Mouse (Mus musculus) c-Kit-positive CD71-positive TER-119-positive erythroid progenitor cells, embryonic 14.5 days (primary cell): Measurements from ENCODE around the gene Bsnd.

Experiments used
- DNase-seq: peaks from one replicate; pipeline ENCODE4 v3.0.0-alpha.2; 2013; ENCODE audit warnings: low spot score

The Bsnd gene

DNA sequence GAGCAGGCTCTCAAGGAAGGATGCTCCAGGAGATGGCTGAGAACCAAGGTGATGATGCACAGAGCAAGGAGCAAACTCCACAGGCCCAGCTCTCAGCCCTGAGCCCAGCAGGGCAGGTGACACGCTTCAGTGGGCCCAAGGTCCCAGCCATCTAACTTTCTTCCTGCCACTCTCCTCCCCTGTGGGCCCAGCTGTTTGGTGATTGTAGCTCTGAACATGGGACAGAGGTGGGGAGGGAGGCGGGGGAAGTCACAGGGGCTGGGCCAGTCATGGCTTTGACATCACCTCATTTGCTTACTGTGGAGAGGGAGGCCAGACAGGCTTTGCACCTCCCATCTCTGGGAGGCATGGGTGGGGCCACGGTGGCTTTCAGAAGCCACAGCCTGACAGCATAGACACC is at the start of gene Bsnd:
Gene Bsnd (minus strand): TSS at position 168 of the 400 bp plus-strand sequence.
- DNase-seq: no peak

DNA sequence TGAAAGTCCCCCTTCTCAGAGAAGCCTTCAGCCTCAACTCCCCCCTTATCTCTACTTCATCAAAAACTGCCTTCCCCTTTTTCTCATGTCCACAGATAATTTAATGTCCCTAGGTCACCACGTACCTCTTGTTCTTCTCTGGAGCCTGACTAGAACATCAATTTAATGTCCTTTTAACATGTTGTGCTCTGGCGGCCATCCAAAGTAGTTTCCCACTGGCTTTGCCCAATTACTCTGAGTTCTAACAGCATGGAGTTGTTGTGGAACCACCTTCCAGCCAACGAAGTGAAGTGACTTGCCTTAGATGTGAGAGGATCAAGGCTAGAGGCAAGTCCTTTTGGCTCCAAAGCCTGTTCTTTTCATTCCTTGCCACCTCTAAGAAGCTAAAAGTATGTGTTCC is 49.4 kb upstream of the Bsnd start:
- no peak for DNase-seq

DNA sequence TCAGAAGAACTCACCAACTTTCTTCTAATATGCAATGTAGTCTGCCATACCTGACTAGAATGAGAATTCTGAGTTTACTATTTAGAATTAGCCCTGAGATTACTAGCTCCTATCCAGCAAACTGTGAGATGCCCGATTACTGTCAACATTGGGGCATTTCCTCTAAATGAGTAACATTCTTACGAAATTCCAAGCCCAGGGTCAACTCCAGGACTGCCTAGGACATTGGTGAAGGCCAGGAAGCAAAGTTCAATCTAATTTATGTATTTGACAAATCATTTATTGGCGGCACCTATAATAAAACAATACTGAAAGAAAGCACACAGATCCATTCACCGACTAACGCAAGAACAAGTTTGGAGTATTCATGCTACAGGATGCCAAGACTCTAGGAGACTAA is 47.7 kb upstream of the Bsnd start:
- no peak for DNase-seq

GRCm38 (mm10) chr4:106534256-106534655 is 42.2 kb upstream of the Bsnd start:
- no peak for DNase-seq

GRCm38 (mm10) chr4:106533421-106534080 is 41.5 kb upstream of the Bsnd start:
- no peak for DNase-seq

DNA sequence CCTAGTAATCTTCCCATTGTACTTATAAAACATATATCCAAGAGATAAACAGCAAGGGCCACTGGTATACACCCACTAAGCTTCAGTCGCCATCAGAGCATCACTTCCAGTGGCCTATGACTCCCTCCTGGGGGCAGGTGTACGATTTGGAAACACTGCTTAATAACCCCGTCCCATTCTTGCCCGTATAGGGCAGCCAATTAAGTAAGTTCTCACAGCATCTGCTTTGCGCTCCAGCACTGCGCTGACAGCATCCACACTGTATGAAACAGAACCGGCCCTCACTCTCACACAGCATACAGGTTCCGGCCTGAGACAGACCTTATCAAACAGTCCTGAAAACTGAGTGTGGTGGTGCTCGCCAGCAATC is 38.0 kb upstream of the Bsnd start:
- no peak for DNase-seq

DNA sequence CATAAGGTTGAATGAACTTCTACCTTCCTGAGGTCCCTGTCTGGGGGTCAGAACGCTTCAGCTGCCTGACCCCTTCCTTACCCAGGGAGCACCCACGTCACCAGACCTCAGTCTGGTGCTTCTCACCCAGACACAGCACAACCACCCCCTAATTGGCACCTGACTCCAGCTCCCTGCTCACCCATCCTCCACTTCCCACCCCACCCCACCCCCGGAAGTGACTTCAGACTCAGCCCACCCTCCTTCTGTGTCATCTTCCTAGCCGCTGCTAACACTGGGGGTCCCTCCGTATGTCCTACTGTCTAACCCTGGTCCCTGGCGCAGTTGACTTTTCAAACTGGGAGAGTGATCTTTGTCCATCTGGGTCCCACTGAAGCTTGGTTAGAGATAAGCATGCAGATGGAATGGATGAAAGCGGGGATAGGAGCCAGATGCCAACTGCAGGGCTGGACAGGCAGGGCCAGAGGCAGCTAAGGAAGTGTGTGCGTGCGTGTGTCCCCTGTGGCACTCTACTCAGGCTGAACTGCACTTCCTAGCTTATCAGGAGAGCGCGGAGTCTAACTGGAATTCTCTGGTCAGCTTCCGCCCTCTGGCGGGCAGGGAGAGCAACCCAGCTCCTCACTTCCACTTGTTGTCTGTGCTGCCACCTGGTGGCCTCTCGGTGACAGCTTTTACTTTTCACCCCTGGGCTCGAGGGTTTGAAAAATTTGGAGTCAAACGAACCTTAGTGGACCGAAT is 37.5 kb upstream of the Bsnd start:
- peak; percentile 85 for DNase-seq

DNA sequence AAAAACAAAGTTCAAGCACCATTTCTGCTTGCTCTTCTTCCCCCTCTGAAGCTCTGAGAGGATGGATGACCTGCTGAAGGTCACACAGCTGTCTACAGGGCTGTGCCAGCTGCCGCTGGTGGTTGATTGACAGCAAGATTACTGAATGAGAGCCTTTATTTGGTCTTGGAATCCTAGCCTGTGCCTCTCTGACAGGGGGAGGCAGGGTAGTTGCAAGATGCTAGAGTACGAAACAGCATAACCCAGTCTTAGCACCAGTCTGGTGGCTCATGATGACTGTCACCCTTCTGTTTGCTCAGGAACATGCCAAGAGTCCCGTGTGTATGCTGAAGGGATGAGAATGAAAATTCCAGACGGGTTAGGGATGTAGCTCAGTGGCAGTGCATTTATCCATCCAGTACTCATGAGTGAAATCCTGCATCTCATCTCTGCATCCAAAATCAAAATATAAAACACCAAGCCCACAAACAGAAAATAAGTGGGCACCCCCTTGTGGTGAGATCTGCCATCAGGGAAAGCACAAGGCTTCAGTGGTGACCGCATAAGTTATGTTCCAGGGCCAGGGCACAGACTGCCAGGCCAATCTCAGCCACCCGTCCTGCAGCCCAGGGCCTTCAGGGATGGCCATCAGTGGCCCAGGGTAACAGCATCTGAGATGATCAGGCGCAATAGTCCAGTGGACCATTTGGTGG is 35.9 kb upstream of the Bsnd start:
- DNase-seq: no peak

- DNase-seq: no peak
Observed at GRCm38 (mm10) chr4:106525001-106525400, 32.9 kb upstream of the Bsnd start.

- DNase-seq: no peak
Observed at GRCm38 (mm10) chr4:106524131-106524530, 32.0 kb upstream of the Bsnd start.

- DNase-seq: no peak
Observed at GRCm38 (mm10) chr4:106522547-106522946, 30.5 kb upstream of the Bsnd start.

DNA sequence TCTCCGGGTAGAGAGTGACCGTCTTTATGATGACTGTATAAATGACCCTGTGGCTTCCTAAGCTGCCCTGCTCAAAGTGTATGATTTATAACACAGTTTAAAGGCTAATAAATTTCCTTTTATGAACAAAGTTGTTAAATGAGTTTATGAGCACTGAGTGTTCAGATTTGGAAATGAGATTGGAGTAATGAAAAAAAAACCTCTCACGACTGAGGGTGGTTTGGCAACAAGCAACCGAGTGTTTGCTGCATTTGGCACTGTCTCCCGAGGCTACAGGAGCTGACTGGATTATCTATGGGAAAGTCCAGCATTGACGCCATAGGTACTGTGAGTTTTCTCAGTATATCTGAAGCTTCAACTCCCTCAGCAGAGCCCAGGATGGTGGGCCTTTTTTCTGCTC is 22.5 kb upstream of the Bsnd start:
- no peak for DNase-seq

- DNase-seq: no peak
Observed at GRCm38 (mm10) chr4:106509888-106510287, 17.8 kb upstream of the Bsnd start.

DNA sequence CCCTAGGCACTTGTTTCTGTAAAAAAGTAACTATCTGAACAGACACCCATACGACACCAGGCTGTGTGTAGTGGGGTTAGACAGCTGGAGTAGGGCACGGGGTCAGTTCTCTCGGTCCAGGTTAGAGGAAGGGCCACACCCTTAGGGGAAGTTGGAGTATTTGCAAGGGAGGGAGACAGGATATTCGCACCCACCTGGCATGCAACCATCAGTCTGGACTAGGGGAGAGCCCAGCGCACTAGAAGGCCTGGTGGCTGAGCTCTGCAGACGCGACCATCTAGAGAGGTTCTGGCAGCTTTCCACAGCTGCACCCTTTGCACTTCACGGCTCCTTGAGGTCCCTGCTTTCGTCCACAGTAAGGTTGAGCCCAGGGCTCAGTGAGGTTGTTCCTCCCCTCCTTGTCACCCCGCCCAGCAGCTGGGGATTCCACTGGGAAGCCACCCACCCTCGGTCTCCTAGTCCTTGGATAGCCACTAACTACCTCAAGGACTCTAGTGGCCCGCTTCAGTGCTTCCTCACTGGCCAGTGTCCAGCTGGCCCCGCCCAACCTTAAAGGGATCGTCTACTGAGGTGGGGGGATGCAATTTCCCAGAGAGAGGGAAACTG is 13.5 kb upstream of the Bsnd start:
- DNase-seq: no peak

- no peak for DNase-seq
Observed at GRCm38 (mm10) chr4:106503578-106503977, 11.5 kb upstream of the Bsnd start.

GRCm38 (mm10) chr4:106500066-106500465 is 8.0 kb upstream of the Bsnd start:
- no peak for DNase-seq

DNA sequence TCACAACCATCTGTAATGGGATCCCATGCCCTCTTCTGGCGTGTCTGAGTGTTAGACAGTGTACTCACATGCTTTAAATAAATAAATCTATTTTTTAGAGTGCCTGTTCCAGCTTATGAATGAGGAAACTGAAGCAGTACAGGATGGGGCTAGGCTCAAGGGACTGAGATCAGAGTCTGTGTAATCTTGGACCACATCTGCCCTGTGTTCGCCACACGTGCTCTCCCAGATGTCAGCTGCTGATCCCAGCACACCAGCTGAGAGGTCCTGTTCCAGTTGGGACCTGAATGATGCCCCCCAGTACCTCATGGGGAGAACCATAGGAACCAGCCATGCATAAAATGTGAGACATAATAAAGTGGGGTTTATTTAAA is 6.4 kb upstream of the Bsnd start:
- no peak for DNase-seq

- DNase-seq: no peak
Observed at GRCm38 (mm10) chr4:106497776-106498470, 5.8 kb upstream of the Bsnd start.

DNA sequence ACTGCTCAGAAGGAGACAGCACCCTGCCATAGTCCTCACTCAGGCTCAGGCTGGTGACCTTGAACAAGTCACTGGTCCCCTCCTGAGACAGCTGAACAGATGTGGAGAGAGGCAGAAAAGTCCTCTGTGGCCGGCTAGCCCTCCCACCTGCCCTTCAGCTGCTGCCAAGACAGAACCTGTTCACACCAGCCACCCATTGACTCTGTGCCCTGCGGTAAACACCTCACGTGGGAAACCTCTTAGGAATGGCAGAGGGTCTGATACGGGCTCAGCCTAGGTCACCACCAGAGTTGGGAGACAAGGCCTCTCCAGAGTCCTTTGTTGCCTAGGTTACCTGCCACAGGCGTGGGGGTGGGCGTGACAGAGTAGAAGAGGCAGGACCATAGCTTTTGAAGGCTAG is 4.8 kb upstream of the Bsnd start:
- DNase-seq: no peak

- peak; percentile 8 for DNase-seq
Observed at GRCm38 (mm10) chr4:106493639-106494038, 1.6 kb upstream of the Bsnd start.

DNA sequence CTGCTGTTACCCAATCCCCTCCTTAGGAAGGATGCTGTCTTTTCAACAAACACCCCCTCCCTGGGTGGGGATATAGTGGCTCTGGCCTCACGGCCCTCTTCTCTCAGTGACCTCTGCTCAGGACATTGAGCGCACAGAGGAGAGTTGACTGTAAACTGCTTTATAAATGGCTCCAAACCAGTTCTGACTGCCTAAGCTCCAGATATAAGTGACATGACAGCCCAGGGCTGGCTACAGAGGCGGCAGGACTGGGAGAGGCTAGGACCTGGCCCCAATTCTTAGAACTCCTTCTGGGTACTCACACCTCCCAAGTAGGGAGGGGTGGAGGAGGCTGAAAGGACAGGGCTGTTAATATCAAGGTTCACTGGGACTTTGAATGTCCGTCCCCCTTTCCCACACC is 1.5 kb downstream of the Bsnd start:
- no peak for DNase-seq

- no peak for DNase-seq
Observed at GRCm38 (mm10) chr4:106483831-106484230, 8.3 kb downstream of the Bsnd start.
